Mouse (Mus musculus) adrenal gland, postnatal 25 days (tissue): ENCODE measurements at regions not wholly inside any gene's neighbourhood (a gene's known extent, or its start where the extent isn't known, plus 50 kb on each side); places are given as distances from the start of the nearest gene placed in this dataset.

Experiments used
- DNase-seq: peaks from one replicate; pipeline ENCODE4 v3.0.0; 2021; ENCODE audit warnings: mixed read lengths

DNA sequence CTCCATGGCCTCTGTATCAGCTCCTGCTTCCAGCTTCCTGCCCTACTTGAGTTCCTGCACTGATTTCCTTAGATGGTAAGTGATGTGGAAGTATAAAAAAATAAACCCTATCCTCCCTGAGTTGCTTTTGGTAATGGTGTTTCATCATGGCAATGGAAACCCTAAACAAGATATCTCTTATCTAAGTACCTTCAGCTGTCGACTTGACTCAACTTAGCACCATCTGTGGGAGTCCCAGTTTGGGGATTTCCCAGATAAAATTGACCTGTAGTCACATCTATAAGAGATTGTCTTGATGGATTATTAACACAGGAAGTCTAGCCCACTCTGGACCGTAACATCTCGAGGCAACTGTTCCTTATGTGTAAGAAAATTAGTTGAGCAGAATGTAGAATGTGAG, 570.2 kb upstream of the Gm10306 start:
- DNase-seq, result no peak

DNA sequence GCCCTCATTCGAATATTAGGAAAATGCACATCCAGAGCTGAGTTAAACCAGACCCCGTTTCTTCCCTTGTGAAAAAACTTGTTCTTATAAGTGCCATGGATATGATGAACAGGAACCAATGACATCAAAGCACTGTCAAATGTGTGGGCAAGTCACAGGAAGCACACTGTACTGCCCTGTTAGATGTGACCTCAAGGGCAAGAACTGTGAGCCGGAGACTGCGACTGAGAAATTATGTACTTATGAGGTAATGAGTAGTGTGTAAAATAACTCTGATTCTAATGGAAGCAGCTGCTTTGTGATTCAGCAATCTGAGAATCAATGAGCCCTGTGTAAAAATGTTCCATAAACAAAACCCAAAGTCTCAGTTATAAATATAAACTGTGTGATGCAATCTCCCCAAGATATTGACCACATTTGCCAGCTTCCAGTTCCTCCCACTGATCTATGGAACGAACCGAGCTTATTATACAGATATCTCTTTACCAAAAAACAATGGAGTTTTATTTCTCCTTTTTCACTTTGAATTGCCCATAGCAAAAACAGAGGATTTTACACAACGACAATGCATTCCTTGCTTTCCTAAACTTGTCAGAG, 566.0 kb upstream of the Gm10306 start:
- no peak for DNase-seq

DNA sequence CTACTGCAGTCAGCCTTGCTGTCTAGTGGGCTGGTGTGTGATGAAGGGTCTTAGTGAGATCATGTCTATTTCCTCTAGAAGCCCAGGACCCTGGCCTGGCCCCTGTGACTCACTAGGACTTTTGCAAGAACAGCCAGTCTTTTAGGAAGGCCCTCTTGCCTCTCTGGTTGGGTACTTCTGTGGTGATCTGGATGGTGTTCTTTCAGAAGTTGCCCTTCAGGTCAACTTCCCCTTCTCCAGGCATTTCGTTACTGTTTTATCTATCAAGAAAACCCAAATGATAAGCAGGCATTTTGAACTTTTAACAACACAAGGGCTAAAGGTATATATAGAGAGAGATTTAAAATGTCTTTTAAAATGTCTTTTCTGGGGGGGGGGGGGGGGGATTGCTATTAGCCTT, 550.5 kb upstream of the Gm10306 start:
- DNase-seq, result no peak

DNA sequence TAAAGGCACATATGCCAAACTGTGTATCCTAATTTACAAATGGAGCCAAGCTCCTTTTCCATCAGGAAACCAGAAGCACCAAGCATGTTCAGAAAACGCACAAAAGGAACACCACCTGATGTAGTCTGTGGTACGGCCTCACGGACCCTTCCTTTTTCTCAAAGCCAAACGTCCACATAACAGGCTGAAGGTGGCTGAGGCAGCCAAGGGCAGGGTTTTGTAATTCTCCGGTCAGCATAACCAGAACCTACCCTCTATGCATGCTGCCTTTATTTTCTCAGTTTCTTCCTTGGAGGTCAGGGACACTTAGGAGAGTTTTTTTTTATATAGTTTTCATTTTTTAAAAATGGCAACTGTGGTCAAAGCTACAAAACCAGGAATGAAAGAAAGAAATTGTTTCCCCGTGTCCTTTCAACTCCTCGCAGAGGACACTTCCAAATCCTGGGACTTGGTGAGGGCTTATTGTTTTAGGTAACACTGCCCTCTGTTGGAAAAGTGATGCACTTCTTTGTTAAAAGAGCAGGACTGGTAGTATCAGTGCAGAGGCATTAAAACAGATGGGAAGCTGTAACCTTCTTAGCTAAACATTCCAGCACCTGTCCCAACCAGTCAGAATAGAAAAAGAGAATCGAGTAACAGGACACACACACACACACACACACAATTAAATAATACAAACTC, 549.1 kb upstream of the Gm10306 start:
- peak; percentile 5 for DNase-seq

DNA sequence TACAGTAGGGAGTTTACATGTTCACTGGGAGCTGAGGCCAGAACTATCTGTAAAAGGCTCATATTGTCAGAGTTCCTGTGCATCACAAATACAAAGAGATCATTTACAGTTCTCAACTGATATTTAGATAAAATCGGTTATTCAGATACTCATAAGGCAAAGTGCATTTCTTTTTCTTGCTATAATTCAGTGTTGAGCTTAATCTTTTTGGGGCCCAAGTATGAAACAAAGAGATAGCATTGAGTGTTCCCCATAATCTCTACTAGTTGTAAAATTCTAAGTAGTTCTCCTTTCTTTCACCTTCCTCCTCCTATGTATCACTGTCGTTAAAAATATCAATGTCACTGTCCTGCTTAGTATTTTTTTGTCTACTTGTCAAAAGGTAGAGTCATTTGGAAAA, 540.6 kb upstream of the Gm10306 start:
- no peak for DNase-seq

DNA sequence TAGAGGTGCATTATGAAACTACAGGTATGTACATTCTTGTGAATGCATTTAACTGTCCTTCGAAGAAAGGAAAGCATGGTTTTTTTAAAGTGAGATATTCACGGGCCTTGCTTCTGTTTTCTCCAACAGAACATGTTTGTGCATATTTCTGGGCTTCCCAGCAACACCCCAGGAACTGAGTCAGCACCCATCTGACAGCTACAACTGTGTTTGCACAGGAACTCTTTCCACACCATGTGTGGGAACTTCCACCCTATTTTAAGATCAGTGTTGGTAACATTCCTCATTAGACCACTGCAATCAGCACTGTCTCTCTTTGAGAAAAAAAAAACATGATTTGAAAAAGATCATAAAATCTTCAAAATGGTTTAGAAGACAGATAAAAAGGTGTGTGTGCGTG, 538.6 kb upstream of the Gm10306 start:
- no peak for DNase-seq

DNA sequence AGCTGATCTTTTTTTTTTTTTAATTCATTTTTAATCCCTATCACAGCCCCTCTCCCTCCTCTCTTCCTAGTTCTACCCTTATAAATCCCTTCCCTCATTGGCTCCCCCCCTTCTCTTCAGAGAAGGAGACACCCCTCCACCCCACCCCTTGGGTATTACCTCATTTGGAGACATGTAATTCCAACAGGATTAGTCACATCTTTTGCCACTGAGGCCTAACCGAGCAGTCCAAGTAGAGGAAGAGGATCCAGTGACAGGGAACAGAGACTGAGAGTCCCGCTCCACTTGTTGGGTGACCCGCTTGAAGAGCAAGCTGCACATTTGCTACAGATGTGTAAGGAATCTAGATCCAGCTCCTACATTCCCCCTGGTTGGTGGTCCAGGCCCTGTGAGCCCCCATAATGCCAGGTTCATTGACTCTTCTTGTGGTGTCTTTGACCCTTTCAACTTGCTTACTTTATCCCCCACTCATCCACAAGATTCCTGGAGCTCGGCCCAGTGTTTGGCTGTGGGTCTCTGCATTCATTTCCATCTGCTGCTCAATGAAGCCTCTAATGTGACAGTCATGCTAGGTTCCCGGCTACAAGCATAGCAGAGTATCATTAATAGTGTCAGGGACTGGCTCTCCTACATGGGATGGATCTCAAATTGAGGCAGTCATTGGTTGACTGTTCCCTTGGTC, 506.6 kb upstream of the Gm10306 start:
- no peak for DNase-seq

DNA sequence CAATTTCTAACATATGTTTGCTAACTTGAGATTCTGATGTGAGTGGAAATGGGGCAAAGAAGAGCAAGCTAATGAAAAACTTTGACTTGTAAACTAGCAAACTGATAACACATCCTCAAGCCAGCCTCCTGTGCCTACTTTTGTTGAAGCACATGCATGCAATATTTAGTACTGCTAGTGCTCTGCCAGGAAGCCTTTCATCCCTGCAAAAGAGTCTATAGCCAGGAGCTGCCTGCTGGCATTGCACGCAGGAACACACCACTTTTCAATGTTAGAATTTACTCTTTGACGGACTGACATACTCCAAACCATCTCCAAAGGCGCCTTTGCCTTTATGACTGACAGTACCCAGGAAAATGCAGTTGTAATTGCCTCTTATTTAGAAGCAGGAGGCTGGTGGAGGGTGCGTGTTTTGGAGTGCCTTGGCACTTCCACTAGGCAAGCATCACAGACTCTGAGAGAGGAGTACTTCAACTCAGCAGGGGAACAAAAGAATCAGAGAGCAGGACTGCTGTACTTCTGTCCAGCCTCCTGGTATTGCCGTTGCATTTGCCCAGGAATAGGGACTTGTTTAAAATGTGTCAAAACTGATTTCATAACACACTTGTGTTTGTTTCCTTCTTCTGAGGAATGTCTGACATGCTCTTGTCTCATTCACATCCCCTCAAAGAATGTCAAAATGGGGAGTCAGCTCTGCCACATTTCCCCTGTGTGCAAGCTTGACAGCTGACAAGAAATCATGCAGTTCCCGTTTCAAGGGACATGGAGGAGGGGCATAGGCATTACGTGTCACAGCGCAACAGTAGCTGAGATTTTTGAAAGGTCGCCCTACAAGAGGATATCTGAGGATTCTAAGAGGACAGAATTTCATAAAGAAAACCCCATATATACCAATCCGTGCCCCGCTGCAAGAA, 503.8 kb upstream of the Gm10306 start:
- DNase-seq, result no peak

DNA sequence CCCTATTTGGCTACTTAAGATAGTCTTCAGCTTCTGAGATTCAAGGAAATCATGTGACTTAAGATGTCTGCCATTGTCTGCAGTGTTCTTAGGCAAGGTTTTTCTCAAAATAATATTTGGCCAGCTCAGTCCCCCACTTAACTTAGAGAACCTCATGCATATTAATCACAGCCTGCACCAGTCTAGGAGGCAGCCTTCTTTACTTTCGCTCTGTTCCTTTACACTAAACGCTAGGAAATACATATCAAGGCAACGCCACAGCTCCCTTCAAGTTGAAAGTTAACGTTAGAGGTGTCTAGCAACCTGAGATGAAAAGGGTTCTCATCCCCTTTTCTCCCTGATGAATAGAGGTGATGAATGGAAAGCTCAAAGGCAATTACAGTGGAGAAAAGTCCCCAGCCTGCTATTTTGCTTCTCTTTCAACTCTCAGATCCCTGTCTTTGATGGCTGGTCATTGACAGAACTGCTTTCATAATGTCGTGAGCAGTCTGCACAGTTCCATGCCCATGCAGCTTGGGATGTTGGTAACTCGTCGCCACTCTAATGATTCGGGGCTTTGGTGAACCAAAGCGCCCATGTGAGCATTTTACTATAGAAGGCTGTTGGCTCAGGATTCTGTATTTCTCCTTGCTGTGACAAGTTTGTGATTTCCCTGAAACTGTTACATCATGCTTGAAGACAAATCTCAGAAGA, 483.0 kb upstream of the Gm10306 start:
- no peak for DNase-seq

DNA sequence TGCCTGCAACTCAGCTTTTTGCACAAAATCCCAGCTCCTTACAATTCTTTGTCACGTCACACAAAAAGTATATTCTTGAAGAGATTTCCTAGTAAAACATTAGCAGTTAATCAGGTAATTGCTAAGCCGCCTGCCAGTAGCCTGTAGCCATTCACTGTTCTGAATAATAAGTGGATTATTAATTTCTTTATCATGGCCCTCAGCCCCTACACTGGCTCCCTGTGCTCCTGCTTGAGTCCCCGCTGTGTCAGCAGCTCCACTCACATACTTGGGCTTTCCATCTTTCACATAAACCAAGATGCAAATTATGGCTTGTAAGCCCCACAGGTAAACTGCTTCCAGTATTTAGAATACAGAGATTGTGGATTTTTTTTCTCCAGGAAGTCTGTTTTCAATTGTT, 473.5 kb upstream of the Gm10306 start:
- DNase-seq, result no peak

DNA sequence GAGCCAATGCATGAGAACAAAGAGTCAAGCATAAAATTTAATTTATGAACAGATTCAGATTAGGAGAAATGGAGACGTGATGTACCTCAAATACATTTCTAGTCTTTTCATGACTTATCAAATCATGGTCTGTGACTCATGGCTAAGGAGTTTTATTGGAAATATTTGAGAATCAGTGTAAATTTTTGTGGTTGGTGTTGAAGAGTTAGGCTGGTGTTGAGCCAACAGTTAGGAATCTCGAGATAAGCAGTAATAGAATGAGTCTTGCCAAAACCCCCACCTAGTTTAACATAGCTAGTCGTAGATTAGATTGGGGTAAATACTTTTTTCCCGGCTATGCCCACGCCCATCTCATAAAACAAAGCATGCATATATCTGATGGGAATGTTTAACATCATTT, 462.0 kb upstream of the Gm10306 start:
- no peak for DNase-seq

DNA sequence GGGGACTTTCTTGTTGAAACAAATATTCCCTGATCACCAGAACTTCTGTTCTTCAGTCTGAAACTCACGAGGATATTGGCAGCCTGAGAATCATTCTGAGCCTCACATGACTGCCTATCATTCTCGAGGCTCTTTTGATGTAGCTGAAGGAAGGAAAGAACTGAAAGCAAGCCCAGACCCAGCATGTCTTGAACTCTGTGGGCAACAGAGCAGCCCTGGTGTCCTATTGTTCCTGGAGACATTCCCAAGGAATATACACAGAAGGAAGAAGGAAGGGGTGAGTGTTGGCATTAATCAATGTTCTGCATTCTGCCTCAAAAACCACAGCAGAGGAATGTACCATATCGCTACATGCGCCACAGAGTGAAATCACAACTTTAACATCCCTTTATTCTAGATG, 449.4 kb upstream of the Gm10306 start:
- DNase-seq, result no peak

DNA sequence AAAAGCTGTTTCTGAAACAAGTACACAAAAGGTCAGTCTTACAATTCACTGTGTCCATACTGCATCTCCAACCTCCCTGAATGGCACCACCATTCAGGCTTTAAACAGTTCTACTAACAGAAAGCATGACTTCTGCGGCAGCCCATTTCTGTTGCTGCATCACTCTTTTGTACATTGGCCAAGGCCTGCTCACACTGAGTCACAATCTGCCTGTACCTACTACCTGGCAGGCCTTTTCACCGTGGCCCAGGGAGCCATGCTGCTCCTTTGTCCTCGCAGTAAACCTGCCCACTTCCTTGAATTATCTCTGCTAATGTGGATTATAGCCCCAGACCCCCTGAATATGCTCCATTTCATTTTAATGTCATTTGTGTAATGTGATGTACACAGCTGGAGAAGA, 439.5 kb upstream of the Gm10306 start:
- no peak for DNase-seq

DNA sequence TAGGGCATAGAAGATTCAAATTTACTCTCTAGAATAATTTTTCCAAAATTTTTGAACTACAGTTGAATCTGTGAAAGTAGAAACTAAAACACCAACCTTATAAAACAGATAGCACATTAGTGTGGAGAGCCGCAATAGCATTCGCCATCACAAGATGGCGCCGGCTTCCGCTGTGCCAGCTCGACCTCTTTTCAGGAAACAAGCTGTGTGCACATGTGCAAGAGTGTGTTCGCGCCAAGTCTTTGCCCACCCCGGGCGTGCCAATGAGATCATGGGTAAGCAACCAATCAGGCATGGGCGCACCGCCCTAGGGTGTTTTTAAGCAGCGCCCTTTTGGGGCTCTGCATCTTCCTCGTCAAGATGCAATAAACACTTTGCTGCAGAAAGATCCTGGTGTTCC, 432.2 kb upstream of the Gm10306 start:
- DNase-seq, result peak; percentile 4

DNA sequence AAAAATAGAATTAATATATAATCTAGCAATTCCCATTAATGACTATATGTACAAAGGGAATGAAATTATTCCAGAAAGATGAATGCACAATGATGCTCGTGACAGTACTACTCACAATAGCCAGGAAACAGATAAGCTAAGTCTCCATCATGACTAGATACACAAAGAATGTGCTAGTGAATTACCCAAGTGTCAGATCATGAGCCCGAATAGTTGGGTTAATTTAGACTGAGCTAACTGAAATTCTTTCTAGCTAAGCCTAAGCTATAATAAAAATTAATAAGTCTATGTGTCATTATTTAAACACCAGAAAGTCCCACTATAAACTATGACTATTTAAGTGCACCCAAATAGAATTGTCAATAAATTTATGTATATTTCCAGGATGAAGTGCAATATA, 418.4 kb upstream of the Gm10306 start:
- no peak for DNase-seq

DNA sequence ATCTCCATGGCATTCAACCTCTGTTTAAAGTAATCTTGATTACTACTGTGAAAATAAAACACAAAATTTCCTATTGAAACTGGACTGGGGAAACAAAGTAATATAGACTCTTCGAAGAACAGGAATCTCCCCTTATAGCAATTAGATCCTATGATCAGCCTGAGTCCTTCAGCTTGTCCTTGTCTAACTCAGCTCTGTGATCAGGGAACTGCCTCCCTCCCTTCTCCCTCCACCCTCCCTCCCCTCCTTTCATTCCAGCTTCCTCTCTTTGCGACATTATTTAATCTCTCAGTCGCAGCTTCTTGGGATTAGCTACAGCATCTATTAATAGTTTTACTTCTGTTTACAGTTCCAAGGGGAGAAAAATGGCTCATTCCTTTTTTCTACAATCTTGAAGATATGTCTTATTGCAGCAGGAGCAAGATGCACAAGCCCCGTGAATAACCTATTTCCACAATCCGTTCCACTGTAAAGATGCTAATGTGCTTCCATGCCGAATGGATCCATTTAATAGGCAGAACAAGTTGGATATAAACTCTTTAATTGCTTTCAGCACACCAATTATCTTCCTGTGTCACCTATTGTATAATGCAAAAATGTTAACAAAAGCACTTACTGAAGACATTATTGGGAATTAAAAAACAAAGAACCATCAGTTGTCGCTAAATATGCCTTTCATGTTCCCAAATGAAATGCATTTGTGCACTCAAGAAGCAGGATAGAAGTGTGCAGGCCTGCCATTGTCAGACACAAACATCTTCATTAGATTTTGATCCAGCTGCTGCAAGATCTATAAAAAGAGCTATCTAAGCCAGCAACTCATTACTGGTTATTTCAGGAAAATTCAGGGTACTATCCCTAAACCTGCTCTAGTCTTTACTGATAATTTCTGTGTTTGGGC, 411.2 kb upstream of the Gm10306 start:
- no peak for DNase-seq

DNA sequence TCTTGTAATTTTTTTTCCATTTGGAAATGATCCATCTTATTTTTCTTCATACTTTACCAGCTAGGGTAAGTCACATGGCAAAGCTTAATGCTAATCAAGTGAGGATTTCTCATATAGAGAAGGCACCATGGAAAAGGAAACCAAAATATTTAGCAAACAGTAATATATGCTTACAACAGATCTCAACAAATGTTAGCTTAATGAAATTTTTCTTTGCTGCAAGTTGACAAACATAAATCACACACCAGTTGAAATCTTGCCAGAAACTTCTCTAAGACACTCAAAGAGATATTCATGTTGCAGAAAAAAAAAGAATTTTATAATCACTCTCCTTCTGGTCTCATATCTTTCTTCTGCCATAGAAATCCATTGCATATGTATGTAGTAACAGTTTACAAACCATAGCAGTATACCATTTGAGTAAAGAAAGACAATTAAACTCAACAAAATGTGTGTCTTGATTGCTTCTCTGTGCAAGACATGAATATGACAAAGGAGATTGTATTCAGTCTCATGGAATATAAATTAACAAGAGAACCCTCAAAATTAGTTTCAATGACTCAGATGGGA, 408.3 kb upstream of the Gm10306 start:
- DNase-seq, result no peak

DNA sequence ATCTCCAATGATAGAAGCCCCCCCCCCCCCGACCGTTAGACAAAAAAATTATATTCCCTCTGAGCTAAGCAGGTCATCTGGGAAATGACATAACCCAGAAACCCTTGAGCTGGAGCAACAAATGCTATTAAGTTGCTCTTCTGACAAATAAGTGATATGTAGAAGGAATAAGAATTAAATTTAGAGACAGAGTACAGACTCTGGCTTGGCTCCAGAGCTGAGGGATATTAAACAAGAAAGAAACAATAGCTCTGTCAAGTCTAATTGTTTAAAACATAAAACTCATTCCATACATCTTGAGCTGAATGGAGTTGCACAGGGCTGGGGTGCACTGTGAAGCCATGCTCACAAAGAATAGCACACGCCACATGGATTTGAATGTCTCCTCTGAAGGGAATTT, 407.3 kb upstream of the Gm10306 start:
- no peak for DNase-seq

DNA sequence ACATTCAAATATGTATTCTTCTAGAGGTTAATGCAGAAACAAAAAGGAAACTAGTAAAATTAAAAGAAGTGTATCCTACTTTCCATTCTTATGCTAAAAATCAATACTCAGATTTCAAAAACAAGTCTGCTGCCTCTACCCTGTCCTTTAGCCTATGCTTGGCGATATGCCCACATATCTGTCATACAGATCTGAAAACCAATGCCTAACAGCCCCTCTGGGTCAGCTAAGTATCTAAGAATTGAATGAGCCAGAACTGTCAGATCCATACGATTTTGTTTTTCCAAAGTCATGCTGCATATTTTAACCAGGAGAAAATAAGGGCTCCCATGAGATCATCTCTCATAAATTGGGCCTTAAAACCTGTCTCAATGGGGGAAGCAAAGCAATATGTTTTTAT, 395.7 kb upstream of the Gm10306 start:
- DNase-seq, result no peak

DNA sequence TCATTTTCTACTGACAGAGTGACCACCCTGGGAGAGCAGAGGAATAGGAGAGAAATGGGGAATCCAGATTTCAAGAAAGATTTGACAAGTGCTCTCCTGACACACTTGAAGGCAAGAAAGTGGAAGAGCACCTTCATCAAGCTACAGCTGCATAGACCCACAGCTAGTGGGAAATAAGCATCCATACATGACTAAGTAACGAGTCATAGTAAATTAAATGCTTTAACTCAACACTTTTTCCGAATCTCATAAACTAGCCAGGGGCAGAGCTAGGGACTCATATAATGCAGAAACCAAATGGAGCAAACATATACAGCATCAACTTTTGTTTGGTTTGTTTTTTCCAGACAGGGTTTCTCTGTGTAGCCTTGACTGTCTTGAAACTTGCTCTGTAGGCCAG, 383.2 kb upstream of the Gm10306 start:
- no peak for DNase-seq

DNA sequence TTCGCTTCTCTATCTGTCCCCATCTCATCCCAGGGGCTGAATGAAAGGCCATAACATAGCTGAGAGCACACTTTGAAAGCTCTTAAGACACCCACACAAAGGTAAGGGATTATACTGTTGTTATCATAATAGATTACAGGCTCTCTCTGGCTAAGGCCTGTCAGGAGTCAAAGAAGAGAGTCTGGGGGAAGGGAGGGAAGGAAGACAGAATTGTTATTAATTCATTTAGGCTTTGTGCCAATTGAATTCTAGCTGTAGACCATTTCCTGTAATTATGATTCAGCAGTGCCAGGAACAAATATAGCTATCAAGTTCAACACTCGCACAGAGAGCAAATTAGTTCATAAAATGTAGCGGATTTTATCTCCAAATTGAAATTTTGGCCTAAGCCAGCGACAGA, 369.3 kb upstream of the Gm10306 start:
- DNase-seq, result no peak
